Mouse (Mus musculus): ENCODE measurements at regions not wholly inside any gene's neighbourhood (a gene's known extent, or its start where the extent isn't known, plus 50 kb on each side); places are given as distances from the start of the nearest gene placed in this dataset.
"Not testable (repeated sequence)": the region's sequence is repeated elsewhere in the genome, so short reads cannot be mapped to it uniquely, and the experiment has no call there.

DNA sequence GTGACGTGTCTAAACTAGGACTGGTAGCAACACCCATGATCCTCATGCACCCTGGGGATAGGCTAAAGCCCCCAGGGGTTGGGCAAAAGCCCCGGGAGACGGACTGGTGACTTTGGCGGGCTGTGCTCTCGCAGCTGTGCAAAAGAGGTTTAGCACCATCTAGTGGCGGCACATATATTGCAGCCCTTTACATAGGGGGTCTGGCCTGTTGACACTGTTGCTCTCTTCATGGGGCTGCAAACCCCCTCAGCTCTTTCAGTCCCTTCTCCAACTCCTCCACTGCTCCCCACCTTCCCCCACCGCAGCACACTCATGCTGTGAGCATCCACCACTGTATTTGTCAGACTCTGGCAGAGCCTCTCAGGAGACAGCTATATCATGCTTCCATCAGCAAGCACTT is 78.8 kb upstream of the Sipa1l3 start:
- dilution Hi-C loops (cut with MboI; ENCODE audit: extremely low pct_ligation_motif_present, extremely low pct_unique_long_range_greater_than_20kb, low sequenced_read_pairs); H3K4me3 ChIP-seq (replicated peaks in 1 of 3; ENCODE audit: low read depth in 2 of 3, low read length in 2 of 3, poor library complexity in 1 of 3); in situ Hi-C loops (cut with MboI; ENCODE audit: low pct_ligation_motif_present, low pct_unique_long_range_greater_than_20kb, low sequenced_read_pairs); H3K9ac ChIP-seq (ENCODE audit: insufficient read depth, low read depth); H3K79me2 ChIP-seq (replicated peaks; ENCODE audit: control insufficient read depth, extremely low read depth, insufficient read depth, poor library complexity, severe bottlenecking); H3K4me1 ChIP-seq (ENCODE audit: control insufficient read depth in 1 of 2, insufficient read depth in 2 of 2); H3K27ac ChIP-seq (ENCODE audit: insufficient read depth, low read depth); H3K4me2 ChIP-seq (ENCODE audit: insufficient read depth, low read depth, poor library complexity, severe bottlenecking); H3K9me3 ChIP-seq (replicated peaks; ENCODE audit: low read length); H3K27me3 ChIP-seq (replicated peaks); H3K36me3 ChIP-seq (replicated peaks in 1 of 2; ENCODE audit: control insufficient read depth in 1 of 2, insufficient read depth in 1 of 2, low read length in 1 of 2): not testable (repeated sequence)
- peak; percentile 27 to 57; a peak in 3 of 4 replicates for TF ChIP-seq CTCF (conservative IDR thresholded peaks at IDR 0.05 in 1 of 2, IDR thresholded peaks at IDR 0.05 in 1 of 2; ENCODE audit: low read depth in 2 of 2, low read length in 2 of 2)
- TF ChIP-seq RAD21 (IDR thresholded peaks at IDR 0.05; ENCODE audit: low read depth, low read length), result peak; percentile 44
- TF ChIP-seq E2F4 (IDR thresholded peaks at IDR 0.05; ENCODE audit: insufficient replicate concordance, low read depth, low read length), result peak; percentile 20; the same call in 1 of the 2 replicates
- peak; percentile 61 for DNase-seq (ENCODE audit: extremely low read depth)

DNA sequence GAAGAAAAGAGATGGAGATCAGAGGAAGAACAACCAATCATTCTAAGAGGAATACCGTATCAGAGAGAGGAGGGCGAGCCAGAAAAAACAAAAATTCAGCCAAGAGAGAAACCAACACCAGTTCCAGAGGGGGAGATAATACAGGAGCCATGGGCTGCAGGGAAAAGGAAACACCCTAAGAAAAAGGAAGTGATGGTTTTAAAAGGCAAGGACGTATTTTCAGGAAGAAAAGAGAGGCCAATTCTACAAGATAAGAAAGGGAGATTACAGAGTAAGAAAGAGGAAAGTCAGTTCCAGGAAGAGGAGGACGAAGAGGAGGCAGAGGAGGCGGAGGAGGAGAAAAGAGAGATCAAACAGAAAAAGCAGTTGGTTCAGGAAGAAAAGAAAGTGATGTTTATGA is 59.7 kb upstream of the Sipa1l3 start:
- no peaks in the 10 kb centered on the region for H3K4me1 ChIP-seq (ENCODE audit: control insufficient read depth in 1 of 2, insufficient read depth in 2 of 2)
- H3K4me2 ChIP-seq (ENCODE audit: insufficient read depth, low read depth, poor library complexity, severe bottlenecking), result no peak overlapping the region
- DNase-seq (ENCODE audit: extremely low read depth), result no peak
- H3K9ac ChIP-seq (ENCODE audit: insufficient read depth, low read depth), result no peak overlapping the region
- H3K36me3 ChIP-seq (replicated peaks in 1 of 2; ENCODE audit: control insufficient read depth in 1 of 2, insufficient read depth in 1 of 2, low read length in 1 of 2), result no peaks in the 10 kb centered on the region
- H3K27me3 ChIP-seq (replicated peaks), result peaks cover 53% of the 10 kb centered on the region
- H3K4me3 ChIP-seq (replicated peaks in 1 of 3; ENCODE audit: low read depth in 2 of 3, low read length in 2 of 3, poor library complexity in 1 of 3), result no peak overlapping the region
- no peak overlapping the region for H3K27ac ChIP-seq (ENCODE audit: insufficient read depth, low read depth)
- dilution Hi-C loops (cut with MboI; ENCODE audit: extremely low pct_ligation_motif_present, extremely low pct_unique_long_range_greater_than_20kb, low sequenced_read_pairs), result no loop called here
- H3K9me3 ChIP-seq (replicated peaks; ENCODE audit: low read length), result peaks cover 21% of the 10 kb centered on the region
- in situ Hi-C loops (cut with MboI; ENCODE audit: low pct_ligation_motif_present, low pct_unique_long_range_greater_than_20kb, low sequenced_read_pairs), result no loop called here
- TF ChIP-seq BHLHE40 (IDR thresholded peaks at IDR 0.05; ENCODE audit: low read depth, low read length) (no peak), CHD1 (IDR thresholded peaks at IDR 0.05; ENCODE audit: low read depth, low read length) (no peak), ZMIZ1 (IDR thresholded peaks at IDR 0.05; ENCODE audit: low read depth, low read length) (no peak), JUND (conservative IDR thresholded peaks at IDR 0.05; ENCODE audit: low read depth, low read length) (no peak), RCOR1 (conservative IDR thresholded peaks at IDR 0.05; ENCODE audit: low read depth, low read length) (no peak), USF2 (conservative IDR thresholded peaks at IDR 0.05; ENCODE audit: low read depth, low read length) (no peak), TCF12 (IDR thresholded peaks at IDR 0.05; ENCODE audit: low read depth, low read length) (no peak), ETS1 (conservative IDR thresholded peaks at IDR 0.05; ENCODE audit: low read depth, low read length) (no peak), HCFC1 (IDR thresholded peaks at IDR 0.05; ENCODE audit: low read depth, low read length) (no peak), MEF2A (IDR thresholded peaks at IDR 0.05; ENCODE audit: borderline replicate concordance, low read depth, low read length) (no peak), E2F4 (IDR thresholded peaks at IDR 0.05; ENCODE audit: insufficient replicate concordance, low read depth, low read length) (no peak), PAX5 (IDR thresholded peaks at IDR 0.05; ENCODE audit: low read length) (no peak), ELF1 (IDR thresholded peaks at IDR 0.05; ENCODE audit: low read depth, low read length) (no peak), SIN3A (IDR thresholded peaks at IDR 0.05; ENCODE audit: low read length) (no peak)
- no peaks in the 10 kb centered on the region for H3K79me2 ChIP-seq (replicated peaks; ENCODE audit: control insufficient read depth, extremely low read depth, insufficient read depth, poor library complexity, severe bottlenecking)

Data from CH12.LX (cell line).